Mouse (Mus musculus): ENCODE data around the gene Tekt3. TPM values are rescaled to one million over a fixed set of nuclear protein-coding genes. Genes with fewer than 3 reads are reported as not detected.

The Tekt3 gene
- not detected for total RNA-seq (2021)
- long read RNA-seq, experiment 1, partial matches to known transcripts: 0 of 1 reads
- long read RNA-seq, experiment 1, other reads (novel, unspliced or antisense): 1 of 1 reads
- long read RNA-seq, experiment 2: 0 reads

GRCm38 (mm10) chr11:63061446-63061845, at the start of gene Tekt3:
TSS of gene Tekt3 (plus strand) at chr11:63061654.
- no peak for DNase-seq
- intact Hi-C loops (cut with DNase I): no loop called here

- intact Hi-C loops (cut with DNase I): no loop called here
- DNase-seq: no peak
These were observed 43.9 kb upstream of the Tekt3 start for GRCm38 (mm10) chr11:63017327-63018082.

GRCm38 (mm10) chr11:63018083-63018622, 43.3 kb upstream of the Tekt3 start:
- intact Hi-C loops (cut with DNase I): no loop called here
- no peak for DNase-seq

- intact Hi-C loops (cut with DNase I): no loop called here
- DNase-seq: no peak
These were observed 40.8 kb upstream of the Tekt3 start for GRCm38 (mm10) chr11:63020633-63021032.

GRCm38 (mm10) chr11:63021141-63021806, 40.2 kb upstream of the Tekt3 start:
- intact Hi-C loops (cut with DNase I): no loop called here
- DNase-seq: no peak

- intact Hi-C loops (cut with DNase I): no loop called here
- peak; percentile 45 to 54 for DNase-seq
These were observed 38.0 kb upstream of the Tekt3 start for GRCm38 (mm10) chr11:63023461-63023860.

- DNase-seq: no peak
- intact Hi-C loops (cut with DNase I): no loop called here
These were observed 37.3 kb upstream of the Tekt3 start for GRCm38 (mm10) chr11:63024136-63024535.

- DNase-seq: no peak
- intact Hi-C loops (cut with DNase I): loop anchor here (5.0 kb wide), 1 partner anchor 107 kb away; no protein-coding TSS in a partner anchor
These were observed 36.0 kb upstream of the Tekt3 start for GRCm38 (mm10) chr11:63025476-63025875.

- intact Hi-C loops (cut with DNase I): loop anchor here (5.0 kb wide), 1 partner anchor 106 kb away; no protein-coding TSS in a partner anchor
- DNase-seq: peak; percentile 70 to 77
These were observed 34.8 kb upstream of the Tekt3 start for GRCm38 (mm10) chr11:63026651-63027141.

- intact Hi-C loops (cut with DNase I): loop anchor here (5.0 kb wide), 1 partner anchor 104 kb away; no protein-coding TSS in a partner anchor
- DNase-seq: no peak
These were observed 33.3 kb upstream of the Tekt3 start for GRCm38 (mm10) chr11:63028131-63028530.

- intact Hi-C loops (cut with DNase I): loop anchor here (5.0 kb wide), 1 partner anchor 103 kb away; no protein-coding TSS in a partner anchor
- no peak for DNase-seq
These were observed 32.2 kb upstream of the Tekt3 start for GRCm38 (mm10) chr11:63029148-63029714.

GRCm38 (mm10) chr11:63029721-63030120, 31.7 kb upstream of the Tekt3 start:
- intact Hi-C loops (cut with DNase I): loop anchor here (5.0 kb wide), 1 partner anchor 103 kb away; no protein-coding TSS in a partner anchor
- DNase-seq: no peak

- DNase-seq: no peak
- intact Hi-C loops (cut with DNase I): no loop called here
These were observed 25.8 kb upstream of the Tekt3 start for GRCm38 (mm10) chr11:63035420-63036211.

GRCm38 (mm10) chr11:63040002-63040661, 21.3 kb upstream of the Tekt3 start:
- DNase-seq: no peak
- intact Hi-C loops (cut with DNase I): no loop called here

- intact Hi-C loops (cut with DNase I): no loop called here
- no peak for DNase-seq
These were observed 15.7 kb upstream of the Tekt3 start for GRCm38 (mm10) chr11:63045771-63046170.

GRCm38 (mm10) chr11:63046380-63046779, 15.1 kb upstream of the Tekt3 start:
- intact Hi-C loops (cut with DNase I): no loop called here
- DNase-seq: no peak

GRCm38 (mm10) chr11:63050362-63050932, 11.0 kb upstream of the Tekt3 start:
- DNase-seq: no peak
- intact Hi-C loops (cut with DNase I): no loop called here

GRCm38 (mm10) chr11:63051041-63051440, 10.4 kb upstream of the Tekt3 start:
- intact Hi-C loops (cut with DNase I): no loop called here
- DNase-seq: no peak

- DNase-seq: no peak
- intact Hi-C loops (cut with DNase I): no loop called here
These were observed 9.5 kb upstream of the Tekt3 start for GRCm38 (mm10) chr11:63051996-63052395.
